Mouse (Mus musculus): ENCODE data around the gene Hist1h2bf. TPM values are rescaled to one million over a fixed set of nuclear protein-coding genes. Genes with fewer than 3 reads are reported as not detected.
"Not testable (repeated sequence)": the region's sequence is repeated elsewhere in the genome, so short reads cannot be mapped to it uniquely, and the experiment has no call there.

The Hist1h2bf gene
- polyA plus RNA-seq, 1 experiment from 2014 or later, result 3.0 TPM

DNA sequence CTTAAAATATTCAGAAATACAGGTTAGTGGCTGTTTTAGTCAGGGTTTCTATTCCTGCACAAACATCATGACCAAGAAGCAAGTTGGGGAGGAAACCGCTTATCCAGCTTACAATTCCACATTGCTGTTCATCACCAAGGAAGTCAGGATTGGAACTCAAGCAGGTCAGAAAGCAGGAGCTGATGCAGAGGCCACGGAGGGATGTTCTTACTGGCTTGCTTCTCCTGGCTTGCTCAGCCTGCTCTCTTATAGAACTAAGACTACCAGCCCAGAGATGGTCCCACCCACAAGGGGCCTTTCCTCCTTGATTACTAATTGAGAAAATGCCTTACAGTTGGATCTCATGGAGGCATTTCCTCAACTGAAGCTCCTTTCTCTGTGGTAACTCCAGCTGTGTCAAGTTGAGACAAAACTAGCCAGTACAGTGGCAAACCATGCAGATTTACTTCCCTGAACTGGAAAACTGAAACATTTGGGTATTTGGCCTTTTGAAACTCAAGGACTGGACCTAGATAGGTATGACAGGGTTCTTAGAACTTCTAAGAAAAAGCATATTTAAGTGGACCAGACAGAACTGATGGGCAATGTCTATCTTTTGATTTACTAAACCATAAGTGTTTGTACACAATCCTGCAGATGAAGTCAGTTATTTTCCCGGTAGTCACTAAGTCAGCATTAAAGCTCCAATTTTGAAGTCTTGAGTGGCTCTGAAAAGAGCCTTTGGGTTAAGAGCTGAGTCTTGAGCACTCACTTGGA, 31.6 kb downstream of the Hist1h2bf start:
- H3K36me3 ChIP-seq (ENCODE audit: control insufficient read depth, insufficient read depth, low read length); H3K27me3 ChIP-seq (ENCODE audit: control insufficient read depth, insufficient read depth, low read length); ATAC-seq (ENCODE audit: insufficient read depth, low FRiP score); H3K4me1 ChIP-seq (ENCODE audit: control insufficient read depth, insufficient read depth, low read length); H3K9me3 ChIP-seq (replicated peaks; ENCODE audit: control insufficient read depth, low read length): not testable (repeated sequence)
- Histone ChIP-seq H3K9ac (ENCODE audit: low read length) (peak overlapping the region; percentile 72), H3K27ac (ENCODE audit: low read length) (peak overlapping the region; percentile 87), H3K4me2 (ENCODE audit: low read depth, low read length) (peak overlapping the region; percentile 81), H3K4me3 (replicated peaks; ENCODE audit: low read length) (peak overlapping the region; percentile 55)
- 6% methylated on average over 3 of the region's 3 CpGs for WGBS

GRCm38 (mm10) chr13:23541497-23541896, 32.5 kb downstream of the Hist1h2bf start:
- H3K9me3 ChIP-seq (replicated peaks; ENCODE audit: control insufficient read depth, low read length), result no peaks in the 10 kb centered on the region
- no peak overlapping the region for H3K4me3 ChIP-seq (replicated peaks; ENCODE audit: low read length)
- no peaks in the 10 kb centered on the region for H3K27me3 ChIP-seq (ENCODE audit: control insufficient read depth, insufficient read depth, low read length)
- peaks cover 8% of the 10 kb centered on the region for H3K4me1 ChIP-seq (ENCODE audit: control insufficient read depth, insufficient read depth, low read length)
- no peak overlapping the region for H3K27ac ChIP-seq (ENCODE audit: low read length)
- ATAC-seq (ENCODE audit: insufficient read depth, low FRiP score), result no peak
- WGBS, result 81% methylated on average over 3 of the region's 3 CpGs
- H3K36me3 ChIP-seq (ENCODE audit: control insufficient read depth, insufficient read depth, low read length), result no peaks in the 10 kb centered on the region
- no peak overlapping the region for H3K9ac ChIP-seq (ENCODE audit: low read length)
- no peak overlapping the region; the same call in 1 of the 2 replicates for H3K4me2 ChIP-seq (ENCODE audit: low read depth, low read length)

- not testable (repeated sequence) for H3K27ac ChIP-seq (ENCODE audit: low read length); H3K27me3 ChIP-seq (ENCODE audit: control insufficient read depth, insufficient read depth, low read length); H3K4me2 ChIP-seq (ENCODE audit: low read depth, low read length); H3K9me3 ChIP-seq (replicated peaks; ENCODE audit: control insufficient read depth, low read length); H3K9ac ChIP-seq (ENCODE audit: low read length); H3K4me3 ChIP-seq (replicated peaks; ENCODE audit: low read length); ATAC-seq (ENCODE audit: insufficient read depth, low FRiP score); H3K36me3 ChIP-seq (ENCODE audit: control insufficient read depth, insufficient read depth, low read length)
- WGBS, result 73% methylated on average over 1 of the region's 1 CpGs
- peaks cover 11% of the 10 kb centered on the region for H3K4me1 ChIP-seq (ENCODE audit: control insufficient read depth, insufficient read depth, low read length)
Measured at GRCm38 (mm10) chr13:23539821-23540220, 34.2 kb downstream of the Hist1h2bf start.

GRCm38 (mm10) chr13:23538249-23538648, 35.7 kb downstream of the Hist1h2bf start:
- H3K4me2 ChIP-seq (ENCODE audit: low read depth, low read length), result no peak overlapping the region
- H3K27me3 ChIP-seq (ENCODE audit: control insufficient read depth, insufficient read depth, low read length), result no peaks in the 10 kb centered on the region
- no peak overlapping the region for H3K27ac ChIP-seq (ENCODE audit: low read length)
- no peak overlapping the region for H3K9ac ChIP-seq (ENCODE audit: low read length)
- WGBS, result 69% methylated on average over 5 of the region's 5 CpGs
- no peaks in the 10 kb centered on the region for H3K9me3 ChIP-seq (replicated peaks; ENCODE audit: control insufficient read depth, low read length)
- H3K36me3 ChIP-seq (ENCODE audit: control insufficient read depth, insufficient read depth, low read length), result no peaks in the 10 kb centered on the region
- no peak overlapping the region for H3K4me3 ChIP-seq (replicated peaks; ENCODE audit: low read length)
- no peak for ATAC-seq (ENCODE audit: insufficient read depth, low FRiP score)
- peaks cover 19% of the 10 kb centered on the region for H3K4me1 ChIP-seq (ENCODE audit: control insufficient read depth, insufficient read depth, low read length)

DNA sequence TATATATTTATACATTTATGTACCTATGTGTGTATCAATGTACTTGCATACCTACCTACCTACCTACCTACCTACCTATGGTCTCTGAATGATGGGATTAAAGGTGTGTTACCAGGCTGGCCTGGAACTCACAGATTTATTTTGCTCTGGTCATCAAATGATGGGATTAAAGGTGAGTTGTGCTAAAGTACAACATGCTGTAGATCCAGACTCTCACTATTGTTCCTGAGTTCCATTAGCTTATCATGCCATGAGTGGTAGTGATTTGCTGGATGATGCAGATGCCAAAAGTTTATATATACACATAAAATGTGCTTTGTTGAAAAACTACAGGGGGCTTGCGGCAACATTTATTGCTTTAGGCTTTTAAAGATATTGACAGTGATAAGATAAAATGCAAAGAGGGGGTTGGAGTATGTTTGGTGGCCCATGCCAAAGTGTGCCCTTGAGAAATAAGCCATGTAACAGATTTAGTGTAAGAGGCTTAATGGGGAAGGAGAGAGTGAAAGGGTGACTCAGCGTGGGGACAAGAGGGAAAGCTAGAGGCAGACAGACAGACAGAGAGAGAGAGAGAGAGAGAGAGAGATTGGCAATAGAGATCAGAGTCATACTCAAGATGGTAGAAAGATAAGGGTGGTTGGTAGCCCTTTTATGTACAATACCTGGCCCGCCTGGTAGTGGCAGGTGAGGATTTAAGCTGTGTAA, 36.8 kb downstream of the Hist1h2bf start:
- Histone ChIP-seq H3K4me1 (ENCODE audit: control insufficient read depth, insufficient read depth, low read length) (peaks cover 30% of the 10 kb centered on the region), H3K4me2 (ENCODE audit: low read depth, low read length) (peak overlapping the region; percentile 56), H3K27ac (ENCODE audit: low read length) (no peak overlapping the region; the same call in 1 of the 2 replicates), H3K36me3 (ENCODE audit: control insufficient read depth, insufficient read depth, low read length) (no peaks in the 10 kb centered on the region), H3K27me3 (ENCODE audit: control insufficient read depth, insufficient read depth, low read length) (no peaks in the 10 kb centered on the region), H3K9ac (ENCODE audit: low read length) (peak overlapping the region; percentile 18; the same call in 1 of the 2 replicates), H3K4me3 (replicated peaks; ENCODE audit: low read length) (peak overlapping the region; percentile 26), H3K9me3 (replicated peaks; ENCODE audit: control insufficient read depth, low read length) (no peaks in the 10 kb centered on the region)
- WGBS, result 67% methylated on average over 3 of the region's 3 CpGs
- ATAC-seq (ENCODE audit: insufficient read depth, low FRiP score), result no peak

DNA sequence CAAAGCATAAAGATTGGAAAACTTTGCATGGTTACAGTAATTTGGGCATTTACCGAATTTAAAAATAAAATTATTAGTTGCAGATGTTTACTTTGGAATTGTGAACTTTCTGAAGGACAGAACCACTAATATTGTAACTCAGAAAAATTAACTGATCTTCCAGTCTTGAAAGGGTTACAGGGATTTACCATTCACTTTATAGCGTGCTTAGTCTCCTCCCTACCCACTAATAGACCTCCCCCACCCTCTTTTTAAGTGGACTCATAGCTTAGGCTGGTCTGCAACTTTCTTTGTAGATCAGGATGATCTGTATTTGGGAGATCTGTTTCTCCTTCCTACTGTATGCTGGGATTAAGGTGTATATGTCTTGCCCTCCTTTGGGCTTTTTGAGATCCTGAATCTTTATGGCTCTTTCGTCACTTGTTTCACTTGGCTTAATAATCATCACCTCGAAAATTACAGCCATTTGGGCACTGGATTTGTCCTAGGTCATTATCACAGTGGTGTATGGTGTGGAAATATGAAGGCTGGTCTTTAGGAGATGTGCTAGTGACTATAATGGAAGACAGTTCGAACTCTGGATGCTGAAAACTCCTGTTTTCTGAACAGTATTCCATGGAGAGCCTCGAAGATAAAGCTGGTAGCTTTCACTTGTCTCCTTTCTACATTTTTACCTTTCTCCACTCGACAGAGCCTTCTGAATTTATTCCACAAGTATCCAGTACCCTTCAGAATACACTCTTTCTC, 37.7 kb downstream of the Hist1h2bf start:
- Histone ChIP-seq H3K4me1 (ENCODE audit: control insufficient read depth, insufficient read depth, low read length) (peaks cover 30% of the 10 kb centered on the region), H3K4me2 (ENCODE audit: low read depth, low read length) (peak overlapping the region; percentile 56), H3K9ac (ENCODE audit: low read length) (peak overlapping the region; percentile 55), H3K27ac (ENCODE audit: low read length) (peak overlapping the region; percentile 73), H3K9me3 (replicated peaks; ENCODE audit: control insufficient read depth, low read length) (no peaks in the 10 kb centered on the region), H3K27me3 (ENCODE audit: control insufficient read depth, insufficient read depth, low read length) (no peaks in the 10 kb centered on the region), H3K36me3 (ENCODE audit: control insufficient read depth, insufficient read depth, low read length) (no peaks in the 10 kb centered on the region), H3K4me3 (replicated peaks; ENCODE audit: low read length) (peak overlapping the region; percentile 60)
- 15% methylated on average over 7 of the region's 7 CpGs for WGBS
- no peak for ATAC-seq (ENCODE audit: insufficient read depth, low FRiP score)

- H3K9ac ChIP-seq (ENCODE audit: low read length), result peak within 1 kb of the TSS; percentile 70
- H3K36me3 ChIP-seq (ENCODE audit: control insufficient read depth, insufficient read depth, low read length); H3K27me3 ChIP-seq (ENCODE audit: control insufficient read depth, insufficient read depth, low read length); H3K9me3 ChIP-seq (replicated peaks; ENCODE audit: control insufficient read depth, low read length): not testable (repeated sequence)
- WGBS, result 1% methylated on average over 48 of the region's 62 CpGs
- peaks cover 30% of the 10 kb centered on the region for H3K4me1 ChIP-seq (ENCODE audit: control insufficient read depth, insufficient read depth, low read length)
- peak within 1 kb of the TSS; percentile 56 for H3K4me2 ChIP-seq (ENCODE audit: low read depth, low read length)
- ATAC-seq (ENCODE audit: insufficient read depth, low FRiP score), result peak; percentile 91
- peak within 1 kb of the TSS; percentile 80 for H3K27ac ChIP-seq (ENCODE audit: low read length)
- peak within 1 kb of the TSS; percentile 60 for H3K4me3 ChIP-seq (replicated peaks; ENCODE audit: low read length)
Measured at GRCm38 (mm10) chr13:23535137-23536075, 38.6 kb downstream of the Hist1h2bf start, which contains the start of gene Hist1h3g. Gene Hist1h3g (plus strand): TSS chr13:23535422.

DNA sequence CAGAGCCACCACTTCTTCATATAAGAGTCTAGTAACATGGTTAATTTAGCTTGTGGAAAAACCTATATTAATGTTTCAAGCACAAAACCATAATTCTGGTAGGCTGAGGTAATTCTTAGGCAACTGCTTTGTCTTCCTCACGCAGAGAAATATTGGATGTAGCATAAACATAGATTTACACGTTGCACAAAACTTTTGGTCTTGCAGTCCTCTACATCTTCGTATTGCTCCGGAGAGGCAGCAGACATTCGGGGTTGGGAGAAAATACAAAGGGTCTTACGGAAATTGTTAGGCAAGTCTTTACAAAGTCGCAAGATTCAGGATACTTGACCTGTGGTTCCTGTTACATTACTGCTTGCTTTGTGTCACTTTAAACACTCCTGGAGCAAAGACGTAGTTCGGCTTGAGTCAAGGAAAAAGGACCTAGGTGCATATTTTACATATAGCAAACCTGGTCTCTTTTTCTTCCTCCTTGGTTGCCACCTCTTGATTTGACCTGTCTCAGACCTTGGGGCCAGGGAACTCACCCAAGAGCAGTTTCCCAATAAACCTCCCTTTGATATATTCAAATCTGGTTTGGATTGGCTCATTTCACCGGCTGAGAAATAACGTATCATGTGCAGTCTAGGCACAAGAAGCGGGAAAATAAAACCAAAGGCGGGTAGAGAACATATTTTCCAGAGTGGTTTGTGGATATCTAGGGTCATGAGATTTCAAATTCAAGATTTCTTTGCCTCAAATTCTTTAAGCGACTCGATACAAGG, 39.4 kb downstream of the Hist1h2bf start:
- Histone ChIP-seq H3K9me3 (replicated peaks; ENCODE audit: control insufficient read depth, low read length) (no peaks in the 10 kb centered on the region), H3K4me3 (replicated peaks; ENCODE audit: low read length) (peak overlapping the region; percentile 60), H3K9ac (ENCODE audit: low read length) (peak overlapping the region; percentile 64), H3K4me2 (ENCODE audit: low read depth, low read length) (peak overlapping the region; percentile 56), H3K27me3 (ENCODE audit: control insufficient read depth, insufficient read depth, low read length) (no peaks in the 10 kb centered on the region), H3K36me3 (ENCODE audit: control insufficient read depth, insufficient read depth, low read length) (no peaks in the 10 kb centered on the region), H3K27ac (ENCODE audit: low read length) (peak overlapping the region; percentile 80), H3K4me1 (ENCODE audit: control insufficient read depth, insufficient read depth, low read length) (peaks cover 30% of the 10 kb centered on the region)
- under 1% methylated on average over 15 of the region's 15 CpGs for WGBS
- ATAC-seq (ENCODE audit: insufficient read depth, low FRiP score), result no peak
